Mouse (Mus musculus): ENCODE data around the gene Kl. TPM values are rescaled to one million over a fixed set of nuclear protein-coding genes. Genes with fewer than 3 reads are reported as not detected.

Gene Kl
- polyA plus RNA-seq, 2 experiments: 0.02 to 0.03 TPM

- H3K4me1 ChIP-seq (replicated peaks; ENCODE audit: control insufficient read depth in 2 of 2, insufficient read depth in 2 of 2, low read length in 1 of 2): no peaks in the 10 kb centered on the region
- DNase-seq (ENCODE audit: low read depth in 3 of 3, low spot score in 3 of 3) (no peak), ATAC-seq (ENCODE audit: insufficient read depth) (no peak)
- H3K27me3 ChIP-seq (ENCODE audit: control insufficient read depth, insufficient read depth, low read length): no peaks in the 10 kb centered on the region
- TF ChIP-seq EP300 (IDR thresholded peaks at IDR 0.05; ENCODE audit: low read depth): no peak
- WGBS (ENCODE audit: insufficient replicate concordance): 57% methylated on average over 6 of the region's 6 CpGs
- no peak overlapping the region for H3K27ac ChIP-seq
- H3K9ac ChIP-seq (replicated peaks): no peak overlapping the region
- no peaks in the 10 kb centered on the region for H3K36me3 ChIP-seq (replicated peaks; ENCODE audit: control insufficient read depth, insufficient read depth, low read depth)
- H3K4me3 ChIP-seq (ENCODE audit: insufficient read depth in 1 of 2, low read depth in 2 of 2, low read length in 2 of 2): no peak overlapping the region
- no peaks in the 10 kb centered on the region; the same call in 1 of the 2 replicates for H3K9me3 ChIP-seq (ENCODE audit: control insufficient read depth, low read length)
- H3K4me2 ChIP-seq (ENCODE audit: low read depth): no peak overlapping the region
These were observed 18.7 kb downstream of the Kl start for GRCm38 (mm10) chr5:150971126-150971525.

GRCm38 (mm10) chr5:150974226-150974625 is 21.8 kb downstream of the Kl start:
- WGBS (ENCODE audit: insufficient replicate concordance): 69% methylated on average over 3 of the region's 3 CpGs

GRCm38 (mm10) chr5:150977383-150977958 is 25.1 kb downstream of the Kl start:
- H3K9ac ChIP-seq (replicated peaks): no peak overlapping the region
- ATAC-seq (ENCODE audit: insufficient read depth) (no peak), DNase-seq (ENCODE audit: low read depth in 3 of 3, low spot score in 3 of 3) (no peak)
- no peaks in the 10 kb centered on the region for H3K36me3 ChIP-seq (replicated peaks; ENCODE audit: control insufficient read depth, insufficient read depth, low read depth)
- TF ChIP-seq CTCF (IDR thresholded peaks at IDR 0.05; ENCODE audit: low read depth) (no peak), EP300 (IDR thresholded peaks at IDR 0.05; ENCODE audit: low read depth) (no peak)
- no peaks in the 10 kb centered on the region for H3K27me3 ChIP-seq (ENCODE audit: control insufficient read depth, insufficient read depth, low read length)
- no peaks in the 10 kb centered on the region for H3K9me3 ChIP-seq (ENCODE audit: control insufficient read depth, low read length)
- no peak overlapping the region for H3K4me3 ChIP-seq (ENCODE audit: insufficient read depth in 1 of 2, low read depth in 2 of 2, low read length in 2 of 2)
- H3K27ac ChIP-seq: no peak overlapping the region
- H3K4me1 ChIP-seq (replicated peaks; ENCODE audit: control insufficient read depth in 2 of 2, insufficient read depth in 2 of 2, low read length in 1 of 2): no peaks in the 10 kb centered on the region
- H3K4me2 ChIP-seq (ENCODE audit: low read depth): no peak overlapping the region
- WGBS (ENCODE audit: insufficient replicate concordance): 70% methylated on average over 14 of the region's 14 CpGs

More at GRCm38 (mm10) chr5:150974226-150974625, 21.8 kb downstream of the Kl start:
- no peak for ATAC-seq (ENCODE audit: insufficient read depth)
- no peaks in the 10 kb centered on the region for H3K9me3 ChIP-seq (ENCODE audit: control insufficient read depth, low read length)
- TF ChIP-seq CTCF (IDR thresholded peaks at IDR 0.05; ENCODE audit: low read depth): no peak
- no peak for TF ChIP-seq EP300 (IDR thresholded peaks at IDR 0.05; ENCODE audit: low read depth)
- no peak overlapping the region for H3K4me2 ChIP-seq (ENCODE audit: low read depth)
- H3K9ac ChIP-seq (replicated peaks): no peak overlapping the region
- no peak for DNase-seq (ENCODE audit: low read depth in 3 of 3, low spot score in 3 of 3)
- H3K36me3 ChIP-seq (replicated peaks; ENCODE audit: control insufficient read depth, insufficient read depth, low read depth): no peaks in the 10 kb centered on the region
- H3K4me1 ChIP-seq (replicated peaks; ENCODE audit: control insufficient read depth in 2 of 2, insufficient read depth in 2 of 2, low read length in 1 of 2): no peaks in the 10 kb centered on the region
- H3K4me3 ChIP-seq (ENCODE audit: insufficient read depth in 1 of 2, low read depth in 2 of 2, low read length in 2 of 2): no peak overlapping the region
- H3K27ac ChIP-seq: no peak overlapping the region
- H3K27me3 ChIP-seq (ENCODE audit: control insufficient read depth, insufficient read depth, low read length): no peaks in the 10 kb centered on the region

- Histone ChIP-seq H3K4me1 (replicated peaks; ENCODE audit: control insufficient read depth in 2 of 2, insufficient read depth in 2 of 2, low read length in 1 of 2) (no peaks in the 10 kb centered on the region), H3K4me3 (ENCODE audit: insufficient read depth in 1 of 2, low read depth in 2 of 2, low read length in 2 of 2) (no peak overlapping the region), H3K27me3 (ENCODE audit: control insufficient read depth, insufficient read depth, low read length) (no peaks in the 10 kb centered on the region), H3K9me3 (ENCODE audit: control insufficient read depth, low read length) (no peaks in the 10 kb centered on the region), H3K4me2 (ENCODE audit: low read depth) (no peak overlapping the region), H3K36me3 (replicated peaks; ENCODE audit: control insufficient read depth, insufficient read depth, low read depth) (no peaks in the 10 kb centered on the region), H3K9ac (replicated peaks) (no peak overlapping the region), H3K27ac (no peak overlapping the region)
- TF ChIP-seq EP300 (IDR thresholded peaks at IDR 0.05; ENCODE audit: low read depth): no peak
- TF ChIP-seq CTCF (IDR thresholded peaks at IDR 0.05; ENCODE audit: low read depth): no peak
- no peak for DNase-seq (ENCODE audit: low read depth in 3 of 3, low spot score in 3 of 3)
- WGBS (ENCODE audit: insufficient replicate concordance): 66% methylated on average over 5 of the region's 5 CpGs
- no peak for ATAC-seq (ENCODE audit: insufficient read depth)
These were observed 27.1 kb downstream of the Kl start for GRCm38 (mm10) chr5:150979341-150980136.

GRCm38 (mm10) chr5:150982082-150982481 is 29.7 kb downstream of the Kl start:
- DNase-seq (ENCODE audit: low read depth in 3 of 3, low spot score in 3 of 3) (no peak), ATAC-seq (ENCODE audit: insufficient read depth) (no peak)
- Histone ChIP-seq H3K27ac (no peak overlapping the region), H3K36me3 (replicated peaks; ENCODE audit: control insufficient read depth, insufficient read depth, low read depth) (no peaks in the 10 kb centered on the region), H3K27me3 (ENCODE audit: control insufficient read depth, insufficient read depth, low read length) (no peaks in the 10 kb centered on the region), H3K9me3 (ENCODE audit: control insufficient read depth, low read length) (no peaks in the 10 kb centered on the region), H3K4me1 (replicated peaks; ENCODE audit: control insufficient read depth in 2 of 2, insufficient read depth in 2 of 2, low read length in 1 of 2) (no peaks in the 10 kb centered on the region), H3K4me3 (ENCODE audit: insufficient read depth in 1 of 2, low read depth in 2 of 2, low read length in 2 of 2) (no peak overlapping the region), H3K9ac (replicated peaks) (no peak overlapping the region), H3K4me2 (ENCODE audit: low read depth) (no peak overlapping the region)
- TF ChIP-seq EP300 (IDR thresholded peaks at IDR 0.05; ENCODE audit: low read depth) (no peak), CTCF (IDR thresholded peaks at IDR 0.05; ENCODE audit: low read depth) (peak; percentile 10; the same call in 1 of the 2 replicates)
- WGBS (ENCODE audit: insufficient replicate concordance): 62% methylated on average over 2 of the region's 2 CpGs

Data from liver, embryonic 14.5 days (tissue).